Mouse (Mus musculus) layer of hippocampus, adult 9-11 months (tissue): ENCODE measurements around the gene Plekhn1.

Experiments
- DNase-seq: peaks from one replicate; pipeline ENCODE4 v3.0.0; 2022

Gene Plekhn1

DNA sequence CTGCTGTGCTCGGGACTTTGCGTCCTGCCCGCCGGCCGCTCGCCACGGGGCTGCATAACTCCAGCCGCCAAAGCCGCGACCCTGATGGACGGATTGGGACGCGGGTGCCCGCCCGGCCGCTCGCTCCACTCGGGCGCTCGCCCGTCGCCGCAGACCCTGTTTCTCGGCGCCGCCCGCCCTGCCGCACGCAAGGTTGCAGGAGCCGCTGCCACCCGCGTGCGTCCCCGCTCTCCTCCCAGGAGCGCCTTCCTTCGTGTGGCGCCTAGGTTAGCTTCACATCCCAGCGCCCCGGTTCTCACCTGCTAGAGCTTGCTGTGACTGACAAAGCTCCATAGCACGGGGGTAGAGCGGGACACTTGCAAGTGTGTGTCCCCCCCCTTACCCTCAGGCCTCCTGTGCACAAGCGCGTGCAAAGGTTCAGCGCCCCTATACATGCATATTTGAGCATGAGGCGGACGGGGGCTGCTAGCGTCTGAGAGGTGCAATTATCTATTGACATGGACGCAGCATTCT, at the start of gene Plekhn1:
Gene Plekhn1 (minus strand): TSS at position 157 of the 513 bp plus-strand sequence.
- peak; percentile 67 for DNase-seq

DNA sequence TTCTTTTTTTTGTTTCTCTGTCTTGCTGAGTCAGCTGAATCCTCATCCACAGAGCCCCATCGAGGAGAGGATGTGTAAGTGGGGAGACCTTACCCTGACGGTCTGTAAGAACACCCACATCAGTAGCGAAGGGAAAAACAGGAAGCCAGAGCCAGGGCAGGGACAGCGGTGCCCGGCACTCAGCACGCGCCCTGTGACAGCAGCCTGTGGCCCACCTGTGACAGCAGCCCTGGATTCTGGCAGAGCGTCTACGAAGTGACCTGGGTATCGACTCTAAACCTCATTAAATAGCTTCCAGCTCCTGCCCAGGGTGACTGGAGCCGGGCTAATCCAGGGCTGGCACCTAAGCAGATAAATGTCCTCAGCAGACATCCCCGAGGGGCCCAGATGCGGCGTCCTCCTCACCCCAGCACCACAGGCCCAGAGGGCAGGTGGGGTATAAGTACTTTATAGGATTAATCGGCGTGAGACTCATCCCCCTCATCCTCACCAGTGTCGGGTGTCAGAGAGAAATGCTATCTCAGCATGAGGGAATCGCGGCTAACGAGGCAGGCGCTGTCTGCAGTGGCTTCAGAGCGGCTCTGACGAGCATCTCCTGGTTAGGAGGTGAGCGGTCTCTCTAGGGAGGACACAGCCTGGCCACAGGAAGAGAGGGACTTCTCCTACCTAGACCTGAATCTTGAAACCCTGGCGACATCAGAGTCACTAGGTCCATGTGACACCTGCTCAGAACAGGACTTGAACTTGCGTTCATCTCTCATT, 20.6 kb upstream of the Plekhn1 start, which contains the start of gene Samd11:
Gene Samd11 (minus strand): TSS at position 580 of the 762 bp plus-strand sequence.
- no peak for DNase-seq

GRCm38 (mm10) chr4:156254361-156255077, 19.9 kb upstream of the Plekhn1 start:
- no peak for DNase-seq

DNA sequence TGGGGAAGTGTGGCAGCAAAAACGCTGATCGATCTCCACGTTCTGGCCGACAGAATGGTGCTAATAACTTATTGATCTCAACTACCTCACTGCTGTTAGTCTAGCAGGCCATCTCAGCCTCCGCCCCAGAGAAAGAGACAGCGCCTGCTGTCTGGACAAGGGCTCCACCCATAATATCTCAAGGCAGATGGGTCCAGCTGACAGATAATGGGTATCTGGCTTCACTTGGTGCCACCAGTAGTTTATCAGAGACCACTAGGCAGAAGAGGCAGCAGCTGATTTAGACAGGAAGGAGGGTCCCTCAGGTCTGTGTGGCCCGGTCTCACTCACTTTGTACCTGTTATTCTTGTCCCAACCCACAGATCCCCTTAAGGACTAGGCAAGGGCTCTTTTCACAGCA, 18.4 kb upstream of the Plekhn1 start:
- no peak for DNase-seq

DNA sequence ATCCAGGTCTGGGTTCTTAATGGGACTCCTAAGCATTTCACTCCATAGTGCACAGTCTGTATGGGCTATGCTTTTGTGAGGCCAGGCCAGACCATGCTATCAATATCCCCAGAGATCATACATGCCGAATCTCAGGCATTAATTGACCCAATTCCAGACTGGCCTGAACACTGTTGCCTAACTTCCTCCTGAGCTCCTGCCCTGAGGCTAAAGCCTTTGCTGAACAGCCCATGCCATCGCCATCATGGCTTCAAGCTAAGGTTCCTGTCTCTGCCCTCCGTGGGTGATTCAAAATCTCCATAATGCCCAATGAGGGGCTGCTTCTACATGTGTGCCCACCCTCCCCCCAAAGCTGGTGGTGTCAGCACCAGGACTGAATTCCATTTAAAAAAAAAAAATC, 18.0 kb upstream of the Plekhn1 start:
- DNase-seq, result no peak

- no peak for DNase-seq
These were observed 17.5 kb upstream of the Plekhn1 start for GRCm38 (mm10) chr4:156252140-156252539.

DNA sequence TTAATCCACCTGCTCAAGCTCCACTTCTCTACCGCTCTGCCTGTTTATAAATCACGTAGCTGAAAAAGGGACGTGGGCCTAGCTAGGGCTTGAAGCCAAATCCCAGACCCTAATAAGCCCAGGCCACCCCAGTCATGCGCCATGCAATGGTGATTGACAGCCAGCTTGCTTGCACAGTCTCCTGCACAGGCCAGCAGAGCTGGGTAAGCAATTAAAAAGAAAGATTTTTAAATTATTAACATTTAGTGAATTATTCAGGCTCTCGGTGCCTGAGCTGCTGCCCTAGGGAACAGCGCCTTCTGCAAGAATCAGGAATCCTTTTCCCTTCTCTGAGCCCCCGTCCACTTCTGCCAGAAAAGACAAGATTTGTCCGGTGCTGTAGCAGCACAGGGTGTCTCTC, 16.4 kb upstream of the Plekhn1 start:
- DNase-seq, result no peak

DNA sequence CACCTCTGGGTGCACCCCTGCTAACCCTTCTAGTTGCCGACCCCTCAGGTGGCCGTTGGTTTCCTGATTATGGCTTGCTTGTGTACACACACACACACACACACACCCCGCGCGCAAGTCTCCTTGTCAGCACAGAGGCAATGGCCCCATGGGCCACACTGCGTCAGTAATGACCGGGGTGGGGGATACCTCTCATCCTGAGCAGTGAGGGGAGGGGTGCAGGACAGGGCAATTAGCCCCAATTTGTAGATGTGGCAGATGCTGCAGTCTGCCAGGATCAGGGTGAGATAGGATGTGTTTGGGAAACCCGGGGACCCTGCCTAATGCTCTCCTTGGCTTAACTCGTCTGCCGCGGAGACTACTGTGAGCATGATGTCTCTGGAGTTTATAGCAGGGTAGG, 14.9 kb upstream of the Plekhn1 start:
- no peak for DNase-seq

- DNase-seq, result no peak
These were observed 2.2 kb upstream of the Plekhn1 start for GRCm38 (mm10) chr4:156236651-156237447.

DNA sequence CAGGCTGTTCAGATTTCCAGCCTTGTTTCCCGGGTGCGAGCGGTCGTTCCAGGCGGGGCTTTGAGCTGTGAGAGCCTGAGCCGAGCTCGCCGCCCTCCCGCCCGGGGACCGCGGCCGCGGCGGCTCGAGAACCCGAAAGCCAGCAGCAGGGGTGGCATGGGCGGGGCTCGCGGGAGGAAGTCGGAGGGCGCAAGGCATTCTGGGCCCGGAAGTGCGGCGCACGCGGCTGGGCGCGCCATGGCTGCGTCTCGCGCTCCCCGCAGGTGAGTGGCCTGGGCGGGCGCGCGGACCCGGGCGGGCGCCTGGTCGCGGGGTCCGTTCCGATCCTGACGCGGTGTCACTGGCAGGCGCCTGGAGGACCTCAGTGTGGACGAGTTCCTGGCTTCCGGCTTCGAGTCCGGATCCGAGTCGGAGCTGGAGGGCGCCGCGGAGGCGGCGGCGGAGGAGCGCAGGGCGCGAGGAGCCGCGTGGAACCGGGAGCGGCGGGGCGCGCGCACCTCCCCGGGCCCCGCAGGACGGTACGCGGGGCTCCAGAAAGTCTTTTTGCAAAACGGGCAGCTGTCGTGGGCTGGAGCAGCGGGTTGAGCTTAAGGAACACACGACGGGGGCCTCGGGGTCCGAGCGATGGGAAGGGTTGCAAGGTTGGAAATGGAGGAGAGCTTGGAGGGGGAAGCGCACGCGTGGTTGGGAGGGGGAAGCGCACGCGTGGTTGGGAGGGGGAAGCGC, 1.3 kb upstream of the Plekhn1 start, which contains the start of gene Noc2l:
Gene Noc2l (plus strand): TSS at position 203 of the 726 bp plus-strand sequence.
- peak; percentile 88 for DNase-seq

DNA sequence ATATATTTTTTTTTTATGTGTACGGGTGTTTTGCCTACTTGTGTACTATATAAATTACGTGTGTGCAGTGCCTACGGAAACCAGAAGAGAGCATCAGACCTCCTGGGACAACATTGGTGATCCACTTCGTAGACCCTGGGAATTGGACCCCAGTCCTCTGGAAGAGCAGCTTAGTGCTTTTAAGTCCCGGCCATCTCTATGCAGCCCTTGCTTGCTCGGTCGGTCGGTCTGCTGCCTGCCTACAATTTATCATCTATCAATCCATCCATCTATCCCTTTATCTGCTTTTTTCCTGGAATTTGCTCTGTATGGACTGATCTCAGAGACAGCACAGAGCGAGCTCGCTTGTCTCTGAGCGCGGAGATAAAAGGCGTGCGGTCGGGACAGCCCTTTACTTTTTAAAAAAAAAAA, 708 bp upstream of the Plekhn1 start:
- DNase-seq, result no peak

GRCm38 (mm10) chr4:156234021-156234501, 596 bp downstream of the Plekhn1 start:
- DNase-seq, result no peak

DNA sequence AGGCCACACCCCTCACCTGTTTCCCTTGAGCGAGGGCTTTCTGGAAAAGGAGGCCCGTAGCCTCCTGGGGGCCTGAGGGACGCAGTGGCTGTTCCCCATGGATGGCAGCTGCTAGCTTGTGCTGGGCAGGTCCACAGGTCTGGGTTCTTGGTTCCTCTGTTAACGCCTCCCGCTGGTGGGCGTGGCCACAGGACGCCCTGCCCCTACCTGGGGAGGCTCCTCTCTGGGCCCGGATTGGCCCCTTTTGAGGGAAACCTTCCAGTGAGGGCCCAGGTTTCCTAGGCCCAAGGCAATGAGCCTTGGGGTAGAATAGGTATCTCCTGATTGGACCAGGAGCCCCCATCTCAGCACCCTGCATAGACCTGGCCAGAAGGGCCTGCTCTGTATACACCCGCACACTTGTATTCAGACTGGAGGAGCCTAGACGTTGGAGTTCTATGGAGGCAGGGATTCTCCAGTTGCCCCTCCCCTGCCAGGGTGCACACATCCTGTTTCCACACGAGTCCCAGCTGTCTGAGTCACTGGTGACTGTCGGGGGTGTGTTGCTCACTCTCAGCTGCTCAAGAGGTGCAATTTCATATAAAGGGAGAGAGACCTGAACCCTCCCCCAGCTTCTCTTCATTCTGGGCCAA, 6.1 kb downstream of the Plekhn1 start:
- no peak for DNase-seq

DNA sequence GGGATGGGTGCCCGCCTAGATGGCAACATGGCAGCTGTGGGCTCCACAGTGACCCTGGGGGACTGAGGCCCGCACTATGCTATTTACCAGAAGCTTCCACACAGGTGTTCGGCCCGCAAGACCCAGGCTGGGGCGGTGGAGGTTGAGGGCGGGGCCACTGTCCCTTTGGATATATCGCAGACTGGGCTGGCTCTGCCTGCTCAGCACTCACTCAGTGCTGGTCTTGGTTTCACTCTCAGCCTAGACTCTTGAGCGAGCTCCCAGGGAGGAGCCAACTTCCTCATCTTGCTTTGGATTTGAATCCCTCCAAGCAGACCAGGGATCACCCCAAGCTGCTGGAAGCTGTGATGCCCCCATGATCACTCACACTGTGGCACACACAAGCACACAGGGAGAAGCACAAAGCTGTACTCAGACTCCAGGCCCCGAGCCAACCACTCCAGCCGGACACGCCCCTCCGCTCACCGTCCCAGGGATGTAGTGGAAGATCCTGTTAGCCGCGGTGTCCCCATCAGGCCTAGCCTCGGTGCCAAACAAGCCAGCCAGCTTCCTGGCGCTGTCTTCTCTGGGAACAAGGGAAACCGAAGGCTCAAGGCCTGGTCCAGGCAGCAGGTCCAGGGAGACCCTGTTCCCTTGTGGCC, 6.8 kb downstream of the Plekhn1 start:
- DNase-seq, result no peak

- no peak for DNase-seq
These were observed 10.4 kb downstream of the Plekhn1 start for GRCm38 (mm10) chr4:156224276-156224675.

DNA sequence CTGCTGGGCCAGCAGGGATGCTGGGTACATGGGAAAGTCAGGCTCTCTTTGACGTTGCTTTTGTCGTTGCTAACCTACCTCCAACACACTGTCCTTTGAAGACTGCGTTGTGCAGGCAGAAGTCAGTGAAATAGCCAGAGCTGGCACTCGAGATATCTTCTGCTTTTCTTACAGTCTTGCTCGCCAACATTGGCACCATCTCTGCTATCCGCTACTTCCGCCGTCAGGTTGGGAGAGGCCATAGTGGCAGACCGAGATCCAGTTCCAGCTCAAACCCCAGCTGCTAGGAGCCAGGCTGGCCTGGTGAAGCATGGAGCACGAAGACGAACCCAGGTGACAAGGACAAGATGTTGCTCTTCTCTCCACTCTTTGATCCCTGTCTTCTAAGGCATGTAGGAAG, 14.7 kb downstream of the Plekhn1 start:
- no peak for DNase-seq

GRCm38 (mm10) chr4:156217838-156218237, 16.8 kb downstream of the Plekhn1 start:
- no peak for DNase-seq

- no peak for DNase-seq
These were observed 17.5 kb downstream of the Plekhn1 start for GRCm38 (mm10) chr4:156217022-156217669.

GRCm38 (mm10) chr4:156216196-156216595, 18.5 kb downstream of the Plekhn1 start:
- no peak for DNase-seq

DNA sequence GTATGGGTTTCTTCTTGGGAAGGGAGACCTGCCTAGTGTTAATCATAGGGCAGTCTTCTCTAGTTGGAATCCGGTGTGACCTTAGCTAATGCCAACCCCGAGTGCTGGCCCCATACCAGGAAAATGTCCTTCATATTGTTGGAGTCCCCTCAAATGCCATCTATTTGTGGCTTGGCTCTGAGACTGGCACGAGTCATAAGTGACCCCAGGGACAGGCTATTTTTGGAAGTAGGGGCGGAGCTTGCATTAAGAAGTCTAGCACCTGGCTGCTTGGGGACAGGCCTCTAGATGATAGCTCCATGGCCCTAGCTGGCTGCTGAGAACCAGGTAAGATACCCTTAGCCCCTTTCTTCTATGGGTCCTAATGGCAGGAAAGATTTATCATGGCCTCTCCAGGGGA, 19.0 kb downstream of the Plekhn1 start, which contains the start of gene Perm1:
Gene Perm1 (plus strand): TSS at position 220 of the 400 bp plus-strand sequence.
- DNase-seq, result no peak

GRCm38 (mm10) chr4:156213134-156213533, 21.5 kb downstream of the Plekhn1 start:
- no peak for DNase-seq
